Mouse (Mus musculus) embryonic fibroblast, embryonic 13.5 days (primary cell): ENCODE data around the gene Rcan2.

Source experiments
- CTCF ChIP-seq: IDR thresholded peaks from 2 replicates; pipeline ENCODE4 v1.5.1; 2011; ENCODE audit warnings: mild to moderate bottlenecking, control low read depth, low read length, moderate library complexity, borderline replicate concordance; ENCODE audit not compliant: insufficient read depth
- POLR2A ChIP-seq: IDR thresholded peaks from 2 replicates; pipeline ENCODE4 v1.6.1; 2011; ENCODE audit warnings: low read depth, mild to moderate bottlenecking, control low read depth, low read length, moderate library complexity

DNA sequence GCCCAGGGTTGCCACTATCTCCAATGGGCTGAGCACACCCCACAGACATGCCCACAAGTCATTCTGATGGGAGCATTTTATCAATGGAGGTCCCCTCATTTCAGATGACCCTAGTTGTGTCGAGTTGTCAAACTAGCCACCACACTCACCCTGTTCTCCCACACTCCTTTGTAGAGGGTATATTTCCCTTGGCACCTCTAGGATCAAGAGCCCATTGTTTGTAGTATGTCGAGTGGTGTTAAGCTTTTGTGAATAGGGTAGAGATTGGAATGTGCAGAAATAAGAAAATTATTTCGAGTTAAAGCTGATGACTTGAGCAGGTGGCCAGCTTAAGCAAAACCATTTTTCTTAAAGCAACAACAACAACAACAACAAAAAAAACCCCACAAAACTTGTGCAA is 47.8 kb downstream of the Rcan2 start:
- TF ChIP-seq CTCF (no peak), POLR2A (no peak)
